Mouse (Mus musculus) thymus, postnatal 25 days (tissue): ENCODE results near the gene Tab1.
A peak's percentile ranks its signal among the peaks of the same experiment; 100 is the strongest.

ENCODE experiments used
- DNase-seq: peaks from one replicate; pipeline ENCODE4 v3.0.0; 2022

Gene Tab1

DNA sequence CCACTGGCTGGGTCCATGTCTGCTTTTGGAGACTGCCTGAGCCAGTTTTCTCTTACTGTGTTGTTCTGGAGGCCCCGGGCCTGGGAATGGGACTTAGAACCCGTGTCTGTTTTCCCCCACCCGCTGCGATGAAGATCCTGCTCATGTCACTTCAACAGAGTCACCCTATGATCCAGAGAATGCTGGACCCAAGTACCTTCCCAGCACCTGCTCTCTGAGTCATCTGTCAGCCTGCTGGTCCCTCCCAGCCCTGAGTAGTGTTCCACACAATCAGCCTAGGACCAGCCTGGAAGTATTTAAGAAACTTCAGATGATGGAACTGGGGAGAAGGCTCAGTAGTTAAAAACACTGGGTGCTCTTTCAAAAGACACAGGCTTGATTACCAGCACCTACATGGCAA is 30.8 kb downstream of the Tab1 start:
- DNase-seq = no peak

DNA sequence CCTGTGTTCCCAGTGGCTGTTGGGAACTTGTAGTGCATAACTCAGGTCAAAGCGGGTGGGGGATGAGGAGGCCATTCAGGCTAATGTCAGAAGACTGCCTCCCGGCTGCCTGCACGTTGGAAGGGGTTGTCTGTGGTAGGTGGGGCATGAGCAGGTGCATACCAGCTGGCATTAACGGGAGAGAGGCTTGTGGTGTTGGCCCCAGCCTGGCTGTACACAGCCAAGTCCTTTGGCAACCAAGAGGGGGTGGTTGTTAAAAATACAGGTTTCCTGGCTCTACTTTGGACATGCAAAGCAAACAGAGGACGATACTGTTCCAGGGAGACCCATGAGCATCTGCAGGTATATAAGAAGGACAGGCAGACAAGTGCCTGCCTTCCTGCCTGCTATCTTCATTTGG is 32.5 kb downstream of the Tab1 start:
- DNase-seq = no peak

DNA sequence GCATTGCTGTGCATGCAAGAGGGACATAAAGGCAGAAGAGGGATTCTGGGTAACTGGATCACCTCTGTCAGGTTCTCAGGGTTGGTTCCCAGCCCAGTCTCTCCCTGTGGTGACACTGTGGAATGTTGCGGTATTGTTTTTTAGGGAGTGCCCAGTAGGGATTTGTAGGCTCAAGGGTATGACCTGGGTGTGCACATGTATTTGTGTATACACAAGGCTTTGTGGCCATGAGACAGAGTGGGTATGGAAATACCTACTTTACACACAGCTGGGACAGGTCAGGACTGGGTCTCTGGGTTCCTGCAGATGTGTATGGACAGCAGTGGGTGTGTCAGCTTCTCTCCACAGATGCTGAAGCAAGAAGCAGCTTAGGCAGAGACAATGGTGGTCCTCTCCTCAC is 36.6 kb downstream of the Tab1 start:
- DNase-seq = no peak

DNA sequence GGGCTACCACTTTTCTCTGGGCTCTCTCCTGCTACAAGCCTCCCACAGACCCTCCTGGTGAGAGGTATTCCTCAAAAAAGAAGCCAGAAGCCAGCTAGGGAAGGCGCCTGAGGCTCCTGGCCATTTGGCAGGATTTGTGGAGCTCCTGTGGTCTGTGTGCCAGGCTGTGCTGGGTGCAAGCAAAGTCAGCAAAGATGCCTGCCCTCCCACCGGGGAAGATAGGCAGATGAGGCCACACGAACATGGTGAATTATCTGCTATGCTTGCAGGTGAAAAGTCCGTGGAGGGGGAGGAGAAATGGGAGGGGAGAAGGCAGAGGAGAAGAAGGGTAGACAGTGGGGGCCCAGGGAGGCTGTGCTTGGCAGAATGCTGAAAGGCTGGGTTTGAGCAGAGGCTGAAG is 37.4 kb downstream of the Tab1 start:
- no peak for DNase-seq

DNA sequence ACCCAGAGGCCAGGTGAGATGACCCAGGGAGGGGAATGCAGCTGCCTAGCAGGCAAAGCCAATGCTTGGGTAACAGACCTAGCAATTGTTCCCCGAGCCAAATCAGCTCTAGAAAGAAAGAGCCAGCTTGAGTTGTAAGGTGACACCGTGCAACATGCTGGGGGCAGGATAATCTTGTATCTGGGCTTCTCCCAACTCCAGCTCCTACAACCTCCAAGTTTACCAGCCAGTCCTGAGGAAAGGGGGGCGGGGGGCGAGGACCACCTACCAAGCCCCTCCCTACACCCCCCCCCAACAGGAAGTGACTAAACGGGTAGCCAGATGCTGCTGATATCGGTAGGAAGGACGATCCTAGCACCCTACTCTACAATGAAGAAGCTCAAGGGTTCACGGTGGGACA is 38.4 kb downstream of the Tab1 start:
- DNase-seq = no peak

DNA sequence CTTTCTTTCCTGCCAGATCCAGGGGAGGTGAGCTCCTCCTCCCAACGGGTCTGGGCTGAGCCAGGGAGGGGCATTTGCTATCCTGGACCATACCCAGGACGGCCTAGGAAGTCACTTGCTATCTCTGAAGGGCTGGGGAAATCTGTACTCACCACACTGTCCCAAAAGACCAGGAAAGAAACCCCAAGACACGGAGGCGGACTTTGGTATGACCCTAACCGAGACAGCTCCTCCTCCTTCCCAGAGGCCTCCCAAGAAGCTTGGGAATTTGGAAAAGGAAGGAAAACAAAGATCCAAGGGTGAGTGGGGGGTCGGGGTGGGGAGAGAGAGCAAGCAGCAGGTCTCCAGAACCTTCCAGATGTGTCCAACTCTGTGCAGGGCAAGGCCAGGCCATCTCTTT is 38.9 kb downstream of the Tab1 start:
- no peak for DNase-seq

DNA sequence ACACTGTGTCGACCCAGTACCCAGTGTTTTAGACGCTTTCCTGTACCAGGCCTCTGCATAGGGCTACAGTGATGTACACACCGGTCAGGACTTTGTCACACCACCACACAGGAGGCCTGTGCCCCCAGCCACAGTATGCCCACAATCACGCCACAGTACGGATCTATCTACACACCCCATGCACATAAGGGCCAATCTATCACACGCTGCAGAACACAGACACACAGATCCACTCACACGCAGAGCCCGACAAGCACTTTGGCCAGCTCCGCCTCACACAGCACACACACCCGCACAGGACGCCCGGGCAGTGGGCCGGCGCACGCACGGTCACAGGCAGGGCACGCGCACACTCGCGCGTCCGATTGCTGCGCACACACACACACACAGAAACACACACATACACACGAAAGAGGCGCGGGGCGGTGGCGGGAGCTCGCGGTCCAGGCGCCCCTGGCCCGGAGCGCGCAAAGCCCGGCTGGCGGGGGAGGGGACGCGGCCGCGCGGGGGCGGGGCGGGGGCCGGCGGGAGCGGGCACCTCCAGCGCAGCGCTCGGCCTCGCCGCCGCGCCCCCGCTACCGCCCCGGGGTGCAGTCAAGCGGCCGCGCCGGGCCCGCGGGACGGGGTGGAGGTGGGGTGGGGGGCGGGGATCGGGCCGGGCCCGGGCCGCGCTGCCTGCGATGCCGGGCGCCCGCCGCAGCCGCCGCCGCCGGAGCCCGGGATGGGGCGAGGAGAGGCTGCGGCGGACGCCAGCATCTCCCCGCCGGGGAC is 40.3 kb downstream of the Tab1 start, which contains the start of gene Mgat3:
Mgat3 (plus strand) TSS at position 721 of the 771 bp plus-strand sequence.
- DNase-seq = no peak

DNA sequence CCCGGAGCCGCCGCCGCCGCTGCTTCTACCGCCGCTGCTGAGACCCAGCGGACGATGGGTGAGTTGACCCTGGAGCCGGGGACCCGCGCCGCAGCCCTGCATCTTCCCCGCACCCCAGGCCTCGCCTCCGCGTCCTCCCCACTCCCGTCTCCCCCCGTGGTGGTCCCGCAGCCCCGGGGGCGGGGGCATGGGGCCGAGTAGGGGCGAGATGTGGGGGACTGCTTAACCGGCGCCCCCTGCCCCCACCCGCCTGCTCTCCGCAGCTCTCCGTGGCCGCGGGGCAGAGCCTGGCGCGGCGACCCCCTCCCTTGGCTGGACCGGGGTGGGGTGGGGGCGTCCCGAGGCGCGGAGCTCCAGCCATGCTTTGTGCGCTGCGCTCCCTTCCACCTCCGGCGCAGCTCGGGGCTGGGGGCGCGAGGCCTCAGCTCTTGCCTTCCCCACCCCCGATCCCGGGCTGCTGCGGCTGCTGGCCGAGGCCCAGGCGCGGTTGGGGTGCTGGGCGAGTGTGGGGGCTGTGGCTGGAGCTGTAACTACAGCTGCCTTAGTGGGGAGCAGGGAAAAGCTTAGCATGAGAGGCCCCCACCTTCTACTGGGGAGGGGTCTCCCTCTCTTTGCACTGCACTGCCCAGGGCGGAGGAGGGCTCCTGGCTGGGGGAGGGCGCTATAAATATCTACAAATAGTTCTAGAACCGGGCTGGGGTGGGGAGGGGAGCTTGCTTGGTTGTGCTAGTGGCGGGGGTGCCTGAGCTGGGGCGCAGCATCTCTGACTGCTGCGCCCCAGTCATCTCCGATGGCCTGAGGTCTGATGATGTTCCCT is 41.1 kb downstream of the Tab1 start:
- DNase-seq = no peak

DNA sequence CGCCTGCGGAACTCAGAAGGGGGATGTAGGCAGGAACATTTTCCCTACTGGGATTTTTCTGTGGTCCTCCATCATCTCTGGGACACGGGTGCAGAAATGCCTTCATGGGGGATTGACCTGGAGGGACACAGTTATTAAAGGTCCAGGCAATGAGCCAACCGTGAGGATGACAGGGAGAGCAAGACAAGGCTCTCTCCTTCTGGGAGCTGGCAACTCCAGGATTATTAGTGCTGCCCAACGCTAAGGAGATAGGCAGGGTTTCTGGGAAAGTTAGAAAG is 41.6 kb downstream of the Tab1 start:
- no peak for DNase-seq

DNA sequence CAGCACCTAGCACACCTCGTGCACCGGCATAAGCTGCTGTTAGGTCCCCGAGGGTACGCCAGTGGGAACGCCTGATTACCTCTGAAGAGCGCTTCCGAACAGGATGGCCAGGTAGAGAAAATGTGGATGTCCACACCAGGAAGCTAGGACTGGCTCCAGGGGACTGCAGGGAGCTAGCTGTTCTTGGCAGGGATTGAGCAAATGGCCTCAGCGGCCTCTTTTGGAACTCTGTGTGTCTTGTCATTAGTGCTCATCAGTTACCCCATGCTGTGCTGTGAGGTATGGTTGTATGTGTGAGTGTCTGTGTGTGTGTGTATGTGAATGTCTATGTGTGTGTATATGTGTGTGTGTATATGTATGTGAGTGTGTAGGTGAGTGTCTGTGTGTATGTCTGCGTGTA is 42.4 kb downstream of the Tab1 start:
- DNase-seq = no peak

DNA sequence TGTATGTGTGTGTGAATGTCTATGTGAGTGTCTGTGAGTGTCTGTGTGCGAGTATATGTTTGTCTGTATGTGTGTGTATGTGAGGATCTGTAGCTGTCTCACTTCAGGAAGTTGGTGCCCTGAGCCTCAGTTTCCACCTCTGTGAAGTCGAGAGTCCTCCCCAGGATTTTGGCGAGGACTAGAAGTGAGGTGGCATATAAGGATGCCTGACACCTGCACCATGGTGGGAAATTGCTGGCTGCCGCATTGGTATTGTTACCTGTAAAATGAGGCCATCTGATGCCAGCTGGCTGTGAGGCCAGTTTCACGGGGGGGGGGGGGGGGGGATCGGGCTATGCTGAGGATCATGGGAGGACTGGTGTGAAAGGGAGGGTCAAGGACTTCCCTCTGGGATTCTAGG is 42.8 kb downstream of the Tab1 start:
- no peak for DNase-seq

DNA sequence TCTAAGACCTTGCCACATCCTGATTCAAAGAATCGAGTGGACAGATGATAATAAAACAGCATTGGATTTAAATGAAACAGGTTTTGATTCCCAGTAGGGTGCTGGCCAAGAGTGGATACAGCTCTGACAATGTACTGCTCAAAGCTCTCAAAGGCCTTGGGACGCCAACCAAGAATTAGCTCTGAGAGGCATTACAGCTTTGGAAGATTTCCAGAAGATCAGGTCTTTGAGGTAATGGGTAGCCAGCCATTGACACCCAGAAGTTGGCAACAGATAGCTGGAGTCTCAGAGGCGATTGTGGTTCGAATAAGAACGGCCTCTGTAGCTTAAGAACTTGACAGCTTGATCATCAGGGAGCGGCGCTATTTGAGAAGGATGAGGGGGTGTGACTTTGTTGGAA is 48.6 kb downstream of the Tab1 start:
- no peak for DNase-seq

DNA sequence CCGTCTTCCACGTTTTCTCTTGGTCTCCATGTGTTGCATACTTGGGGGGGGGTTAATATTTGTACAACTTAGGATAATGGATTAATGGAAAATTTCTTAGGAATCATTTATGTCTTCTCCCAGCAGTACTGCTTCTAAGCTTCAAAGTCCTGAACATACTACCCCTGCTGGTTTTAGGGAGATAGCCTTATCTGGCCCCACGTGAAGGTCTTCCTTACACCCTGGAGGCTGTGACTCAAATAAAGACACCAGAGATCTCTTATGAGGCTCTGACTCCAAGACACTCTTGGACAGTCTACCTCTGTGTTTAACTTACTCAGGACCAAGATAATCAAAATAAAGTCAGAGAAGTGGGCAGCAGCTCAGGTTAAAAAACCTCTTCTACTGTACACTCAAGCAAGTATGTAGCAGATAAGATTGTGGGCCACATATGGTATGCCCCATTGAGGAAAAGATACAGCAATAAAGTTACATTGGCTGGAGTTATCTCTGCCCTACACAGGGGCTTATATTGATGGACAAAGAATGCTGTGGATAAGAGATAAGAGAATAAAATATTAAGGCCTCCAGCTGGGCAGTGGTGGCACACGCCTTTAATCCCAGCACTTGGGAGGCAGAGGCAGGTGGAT is 49.3 kb downstream of the Tab1 start:
- DNase-seq = no peak

DNA sequence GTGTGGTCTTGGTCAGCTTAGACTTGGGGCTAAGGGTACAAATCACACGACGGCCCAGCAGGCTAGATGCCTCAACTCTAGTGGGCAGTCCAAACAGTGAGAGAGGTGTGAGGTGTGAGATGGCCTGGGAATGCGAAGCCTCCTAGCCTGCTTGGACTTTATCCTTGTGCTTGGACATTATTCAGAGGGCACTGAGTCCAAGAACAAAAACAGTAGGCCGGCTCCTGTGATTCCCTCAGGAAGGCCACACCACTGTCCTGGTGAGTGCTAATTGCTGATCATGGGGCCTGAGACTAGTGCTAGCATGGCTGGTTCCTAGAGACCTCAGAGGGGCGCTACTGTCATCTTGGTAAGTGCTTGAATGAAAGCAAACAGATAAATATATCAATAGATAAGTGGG is 56.0 kb downstream of the Tab1 start:
- no peak for DNase-seq

DNA sequence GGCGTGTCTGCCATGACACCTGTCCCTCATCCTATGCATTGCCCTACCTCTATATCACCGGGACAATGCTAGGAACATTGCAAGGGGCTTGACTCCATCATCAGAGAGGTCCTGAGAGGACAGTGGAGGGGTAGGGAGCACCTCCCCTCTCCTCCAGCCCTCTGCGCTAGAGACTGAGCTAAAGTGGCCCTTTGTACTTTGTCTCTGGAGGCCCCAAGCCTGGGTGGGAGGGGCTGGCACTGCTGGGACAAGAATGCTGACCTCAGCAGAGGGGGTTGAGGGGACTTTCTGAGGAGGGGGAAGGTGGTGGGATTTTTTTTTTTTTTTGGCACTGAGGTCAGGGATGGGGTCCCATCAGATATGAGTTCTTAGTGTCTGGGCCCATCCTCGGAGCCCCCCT is 57.1 kb downstream of the Tab1 start:
- no peak for DNase-seq

DNA sequence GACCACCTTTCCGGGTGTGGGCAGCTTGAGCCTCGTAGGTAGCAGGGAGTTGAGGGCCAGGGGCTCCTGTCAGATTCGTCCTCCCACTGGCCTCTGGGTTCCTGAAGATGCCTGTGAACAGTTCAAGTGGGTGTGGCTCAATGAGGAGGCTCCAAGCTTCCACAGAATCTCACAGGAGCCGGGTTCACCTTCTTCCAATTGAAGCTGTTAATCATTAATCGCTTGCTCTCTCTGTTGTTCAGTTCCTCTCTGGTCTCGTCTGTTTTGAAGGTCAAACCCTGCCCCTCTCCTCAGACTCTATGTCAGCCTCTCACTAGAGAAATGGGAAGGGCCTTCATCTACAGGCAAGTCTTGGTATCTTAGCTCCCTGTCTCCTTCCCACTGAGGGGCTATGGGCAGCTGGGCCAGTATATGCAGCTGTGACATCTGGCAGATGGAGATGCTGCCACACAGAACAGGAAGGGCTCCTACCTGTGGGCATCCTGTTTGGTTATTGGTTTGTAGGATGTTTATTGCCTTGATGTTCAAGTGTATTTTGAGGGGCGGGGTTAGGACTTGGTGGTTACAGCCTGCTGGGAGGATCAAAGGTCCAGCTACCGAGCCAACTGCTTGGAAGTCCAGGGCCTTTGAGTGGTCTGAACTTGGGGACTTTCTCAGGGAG is 58.8 kb downstream of the Tab1 start:
- DNase-seq = peak; percentile 29

DNA sequence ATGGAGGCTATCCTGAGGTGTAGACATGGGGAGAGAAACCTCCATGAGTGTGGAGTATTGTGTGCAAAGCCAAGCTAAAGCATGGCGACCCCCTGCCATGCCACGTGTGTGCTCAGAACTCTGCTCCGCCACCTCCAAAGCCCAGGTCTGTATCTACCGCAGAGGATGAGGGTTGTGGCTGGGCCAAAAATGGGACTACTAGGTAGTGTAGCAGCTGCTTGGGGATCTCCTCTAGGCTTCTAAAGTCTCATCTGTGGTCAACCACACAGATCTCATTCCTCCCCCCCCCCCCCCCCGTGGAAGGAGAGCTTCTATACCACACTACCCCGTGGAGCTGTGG is 59.3 kb downstream of the Tab1 start:
- DNase-seq = peak; percentile 52

DNA sequence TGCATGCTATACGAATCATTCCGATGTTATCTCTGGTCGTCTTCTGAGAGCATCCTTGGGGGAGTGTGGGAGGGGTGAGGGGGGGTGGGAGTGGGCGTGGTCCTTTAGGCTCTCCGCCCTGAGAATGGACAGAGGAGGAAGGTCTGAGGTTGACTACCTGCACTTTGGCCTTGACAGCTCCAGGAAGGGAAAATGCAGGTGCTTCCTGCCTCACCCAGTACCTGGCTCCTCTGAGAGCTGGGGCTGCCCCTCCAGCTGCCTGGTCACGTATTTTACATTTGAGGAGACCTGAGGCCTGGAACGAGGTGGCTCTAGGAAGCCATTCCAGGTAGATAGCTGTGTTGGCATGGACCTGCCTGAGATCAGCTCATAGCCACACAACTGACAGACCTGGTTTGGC is 59.9 kb downstream of the Tab1 start:
- DNase-seq = no peak

DNA sequence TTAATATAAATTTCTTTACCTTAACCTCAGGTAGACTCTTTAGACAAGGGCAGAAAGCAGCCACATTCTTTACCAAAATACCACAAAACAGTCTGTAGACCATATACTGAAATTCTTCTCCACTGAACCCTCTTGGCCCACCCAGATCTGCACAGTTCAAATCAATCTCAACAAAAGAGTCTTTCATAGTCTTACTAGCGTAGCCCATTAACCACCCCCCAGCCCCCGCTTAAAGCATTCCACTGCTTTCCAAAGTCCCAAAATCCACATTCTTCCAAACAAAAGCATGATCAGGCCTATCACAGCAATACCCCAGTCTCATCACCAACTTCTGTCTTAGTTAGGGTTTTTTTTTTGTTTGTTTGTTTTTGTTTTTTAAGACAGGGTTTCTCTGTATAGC is 66.6 kb downstream of the Tab1 start:
- no peak for DNase-seq

DNA sequence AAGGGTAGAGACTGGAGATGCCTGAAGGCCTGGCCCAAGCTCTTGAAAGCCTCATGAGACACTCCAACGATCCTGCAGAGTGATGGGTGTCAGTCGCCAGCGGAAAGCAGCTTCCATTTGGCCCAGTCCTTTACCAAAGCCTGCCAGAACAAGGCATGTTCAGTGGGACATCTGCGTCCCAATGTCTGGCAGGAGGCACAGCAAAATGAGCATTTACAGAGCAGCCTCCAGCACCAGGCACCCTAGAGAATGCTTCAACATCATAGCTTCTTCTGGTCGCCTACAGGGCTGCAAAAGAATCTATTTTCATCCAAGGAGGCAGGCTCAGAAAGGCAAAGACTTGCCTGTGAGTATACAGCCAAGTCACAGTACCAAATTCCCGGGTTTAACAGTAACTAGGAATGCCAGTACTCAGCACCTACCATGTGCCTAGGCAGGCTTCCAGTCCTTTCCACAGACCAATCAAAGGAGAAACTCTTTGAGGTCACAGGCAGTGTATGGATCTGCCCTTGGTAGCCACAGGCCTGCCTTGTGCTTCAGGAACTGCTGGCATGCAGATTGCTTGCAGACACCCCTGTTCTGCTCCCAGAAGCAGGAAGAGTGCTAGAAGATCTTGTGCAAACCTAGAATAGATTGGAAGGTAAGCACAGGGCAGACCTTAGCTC is 69.3 kb downstream of the Tab1 start:
- no peak for DNase-seq

DNA sequence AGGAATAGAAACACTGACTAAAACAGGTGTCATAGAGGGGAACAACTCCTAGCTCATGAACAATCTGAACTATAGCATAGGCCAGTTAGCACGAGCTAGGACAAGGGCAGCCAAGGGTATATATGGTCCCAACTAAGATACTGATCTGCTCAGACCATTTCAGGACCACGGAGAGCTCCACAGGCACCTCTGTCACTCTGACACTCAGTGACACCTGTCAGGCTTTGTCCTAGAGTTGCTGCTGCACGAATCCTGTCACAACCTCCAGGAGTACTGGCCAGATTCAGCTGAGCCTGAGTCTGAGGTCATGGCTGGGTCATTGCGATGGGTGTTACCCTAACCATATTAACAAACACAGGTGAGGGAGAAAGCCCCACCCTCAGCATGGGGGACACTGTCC is 70.5 kb downstream of the Tab1 start:
- DNase-seq = peak; percentile 48

DNA sequence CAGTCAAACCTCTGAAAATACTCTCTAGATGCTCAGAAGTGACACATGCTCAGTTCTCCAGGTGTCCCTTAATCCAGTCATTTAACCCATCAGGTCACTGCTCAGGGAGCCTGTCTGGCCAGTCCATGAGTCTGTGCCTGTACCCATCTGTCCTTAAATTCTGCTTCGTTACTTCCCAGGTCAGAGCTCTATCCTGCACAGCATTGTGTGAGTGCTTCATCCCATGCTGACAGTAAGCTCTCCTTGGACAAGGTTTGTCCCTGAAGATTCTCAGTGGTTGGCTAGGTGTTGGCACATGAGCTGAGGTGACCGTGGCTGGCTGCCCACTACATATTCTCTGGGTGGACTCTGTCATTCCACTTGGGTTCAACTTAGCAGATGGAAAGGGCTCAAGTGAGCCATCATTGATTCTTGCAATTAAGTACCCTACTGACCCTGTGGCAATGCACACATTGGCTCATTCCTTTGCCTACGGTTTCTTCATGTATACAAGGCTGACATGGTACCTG is 73.2 kb downstream of the Tab1 start:
- no peak for DNase-seq

DNA sequence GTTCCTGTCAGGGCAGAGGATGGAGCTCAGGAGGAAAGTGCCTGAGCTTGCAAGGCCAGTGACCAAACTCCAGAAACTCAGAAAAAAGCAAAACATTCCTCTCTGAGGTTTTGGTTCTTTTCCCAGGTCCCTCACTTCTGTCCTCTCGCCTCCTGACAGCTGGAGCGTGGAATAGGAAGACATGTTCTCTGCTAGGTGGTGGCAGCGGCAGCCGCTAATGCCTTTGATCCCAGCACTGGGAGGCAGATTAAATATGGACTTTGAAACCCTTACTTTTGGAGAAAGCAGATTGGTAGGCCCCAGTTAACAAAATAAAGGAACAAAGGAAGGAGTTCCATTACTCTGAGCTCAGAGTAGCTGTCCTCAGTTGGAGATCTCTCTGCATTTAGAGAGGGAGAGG is 75.5 kb downstream of the Tab1 start:
- DNase-seq = no peak
